Mouse (Mus musculus) embryonic fibroblast, embryonic 13.5 days (primary cell): ENCODE measurements around the gene Chrm1.

Experiments used
- CTCF ChIP-seq: IDR thresholded peaks from 2 replicates; pipeline ENCODE4 v1.5.1; 2011; ENCODE audit warnings: mild to moderate bottlenecking, control low read depth, low read length, moderate library complexity, borderline replicate concordance; ENCODE audit not compliant: insufficient read depth
- POLR2A ChIP-seq: IDR thresholded peaks from 2 replicates; pipeline ENCODE4 v1.6.1; 2011; ENCODE audit warnings: low read depth, mild to moderate bottlenecking, control low read depth, low read length, moderate library complexity

DNA sequence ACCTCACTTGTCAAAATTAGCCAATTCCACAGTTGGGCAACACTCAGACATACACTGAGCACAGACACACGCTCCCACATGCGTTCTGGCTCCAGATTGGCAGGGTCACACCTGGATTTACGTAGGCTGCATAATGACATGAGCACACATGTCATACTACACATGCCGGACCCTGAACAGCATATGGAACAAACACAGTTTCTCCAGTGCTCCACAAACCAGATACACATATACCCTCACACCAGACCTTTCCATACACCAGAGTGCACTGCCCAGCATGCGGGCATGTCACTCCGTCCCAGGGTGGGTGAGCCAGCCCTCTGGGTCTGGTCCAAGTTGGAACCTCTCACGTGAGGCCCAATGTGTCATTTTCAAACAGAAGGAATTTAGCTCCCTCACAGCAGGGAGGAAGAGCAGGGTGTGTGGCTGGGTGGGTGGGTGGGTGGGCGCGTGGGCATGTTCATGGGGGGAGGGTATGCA lies at the start of gene Chrm1:
- TF ChIP-seq POLR2A (no peak), CTCF (no peak)
